Mouse (Mus musculus) lung, postnatal 0 days (tissue): ENCODE data around the gene F12.

Experiments
- CTCF ChIP-seq: IDR thresholded peaks from 2 replicates; pipeline ENCODE4 v1.5.1; 2016; ENCODE audit warnings: antibody characterized with exemption, mild to moderate bottlenecking
- EP300 ChIP-seq: IDR thresholded peaks from 2 replicates; pipeline ENCODE4 v1.6.1; 2016; ENCODE audit warnings: antibody characterized with exemption, mild to moderate bottlenecking, control low read depth

- TF ChIP-seq CTCF (no peak), EP300 (no peak)
Measured at GRCm38 (mm10) chr13:55426613-55427012, at the start of gene F12.
